Mouse (Mus musculus) liver, adult 2 months (tissue): ENCODE measurements at regions not wholly inside any gene's neighbourhood (a gene's known extent, or its start where the extent isn't known, plus 50 kb on each side); places are given as distances from the start of the nearest gene placed in this dataset.

Experiments used
- CTCF ChIP-seq: fragments of 200-500 bp; IDR thresholded peaks from 2 replicates; pipeline ENCODE4 v1.5.1; 2011; ENCODE audit warnings: low read depth, low read length, control low read depth
- POLR2A ChIP-seq: fragments of 200-500 bp; IDR thresholded peaks from 2 replicates; pipeline ENCODE4 v1.6.1; 2011; ENCODE audit warnings: low read length, control low read depth; ENCODE audit not compliant: insufficient read depth; ENCODE audit errors: extremely low read depth

DNA sequence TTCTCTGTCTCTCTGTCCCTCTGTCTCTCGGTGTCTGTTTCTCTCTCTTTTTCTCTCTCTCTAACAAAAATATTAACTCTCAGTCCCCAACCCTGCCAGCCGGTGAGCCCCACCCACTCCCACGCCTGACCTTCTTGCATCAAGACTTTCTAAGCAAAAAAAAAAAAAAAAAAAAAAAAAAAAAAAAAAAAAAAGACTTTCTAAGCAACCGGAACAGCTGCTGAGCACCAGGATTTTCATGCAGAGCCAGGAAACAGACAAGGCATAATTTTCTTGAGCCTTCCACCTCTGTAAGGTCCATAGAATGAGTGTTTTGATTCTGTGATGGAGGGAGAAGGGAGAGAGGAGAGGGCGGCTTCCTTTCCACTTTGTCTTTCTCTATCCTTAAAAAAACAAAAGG is 128.0 kb downstream of the Gm5426 start:
- TF ChIP-seq CTCF (no peak), POLR2A (no peak)
